In the genomic region with DNA sequence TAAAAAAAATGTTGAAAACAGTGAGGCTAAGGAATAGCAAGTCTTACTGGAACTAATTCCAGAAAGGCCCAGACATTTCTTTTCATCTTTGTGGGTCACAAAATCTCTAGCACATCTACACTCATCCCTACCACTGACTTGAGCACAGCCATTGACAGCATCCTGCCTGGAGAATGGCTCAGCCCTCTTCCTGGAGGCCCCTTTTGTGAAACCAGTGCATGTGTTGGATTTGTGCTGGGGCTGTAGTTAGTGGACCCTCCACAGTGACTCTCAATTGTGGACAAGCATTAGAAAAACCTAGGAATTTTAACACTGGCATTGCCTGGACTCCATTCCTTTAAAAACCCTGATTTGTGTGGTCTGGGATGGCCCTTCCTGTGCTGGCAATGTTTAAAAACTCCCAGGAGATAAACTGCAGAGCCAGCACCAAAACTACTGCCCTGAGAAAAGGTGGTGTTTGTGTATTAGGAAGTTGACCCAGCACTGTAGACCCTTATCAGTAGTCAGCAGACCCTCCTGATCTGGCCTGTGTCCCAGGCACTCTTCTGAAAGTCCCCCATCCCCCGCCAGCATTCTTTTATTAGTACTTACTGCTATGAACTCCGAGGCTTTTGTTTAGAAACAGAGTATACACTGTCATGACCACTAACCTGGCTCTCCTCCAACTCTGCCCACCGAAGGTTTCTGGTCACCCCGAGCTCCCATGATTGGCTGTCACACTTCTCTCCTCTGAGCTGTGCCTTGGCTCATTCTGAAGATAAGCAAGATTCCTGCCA, we compare ENCODE assay signal across 9 mouse cellular contexts. TPM values are rescaled to one million over a fixed set of nuclear protein-coding genes. Genes with fewer than 3 reads are reported as not detected.
A peak's percentile ranks its signal among the peaks of the same experiment; 100 is the strongest.
DNase-seq lines count a peak whose midpoint lies in the region; ATAC-seq and TF ChIP-seq lines count a peak whose summit lies in the region.
"Had no signal": no experiment of that assay in that cellular context is flagged by ENCODE, and none has a peak within 500 bp of the region (broad histone marks: within the 10 kb centered on the region; RNA-seq: fewer than 3 reads in every experiment).

No protein-coding gene starts in this region.

- H3K4me3 ChIP-seq in intestine, embryonic 14.5 days (ENCODE audit: low read depth, low read length), result no peak overlapping the region
- no peak overlapping the region for H3K4me3 ChIP-seq in intestine, postnatal 0 days (ENCODE audit: low read depth, low read length)
- H3K4me3 ChIP-seq in heart, embryonic 10.5 days, result no peak overlapping the region
- no peak overlapping the region for H3K4me3 ChIP-seq in midbrain, embryonic 13.5 days (replicated peaks)
- H3K4me3 ChIP-seq: myocyte had no signal

- peaks cover 10% of the 10 kb centered on the region; the same call in 1 of the 2 replicates for H3K4me1 ChIP-seq in intestine, embryonic 14.5 days (replicated peaks; ENCODE audit: control insufficient read depth, insufficient read depth, low read length)
- no peaks in the 10 kb centered on the region for H3K4me1 ChIP-seq in intestine, postnatal 0 days (replicated peaks; ENCODE audit: control insufficient read depth, insufficient read depth, low read length)
- peaks cover 36% of the 10 kb centered on the region for H3K4me1 ChIP-seq in heart, embryonic 10.5 days
- H3K4me1 ChIP-seq in midbrain, embryonic 13.5 days (replicated peaks), result peaks cover 5% of the 10 kb centered on the region; the same call in 1 of the 2 replicates

- H3K9ac ChIP-seq in intestine, embryonic 14.5 days (ENCODE audit: low read length), result no peak overlapping the region
- no peak overlapping the region for H3K9ac ChIP-seq in intestine, postnatal 0 days (ENCODE audit: low read depth, low read length)
- H3K9ac ChIP-seq in midbrain, embryonic 13.5 days (replicated peaks), result no peak overlapping the region

- 21% methylated on average over 4 of the region's 4 CpGs for WGBS in intestine, embryonic 14.5 days
- WGBS in intestine, postnatal 0 days, result 19% methylated on average over 4 of the region's 4 CpGs
- 5% methylated on average over 4 of the region's 4 CpGs for WGBS in heart, embryonic 10.5 days
- 59% methylated on average over 4 of the region's 4 CpGs for WGBS in midbrain, embryonic 13.5 days

- H3K27ac ChIP-seq in intestine, embryonic 14.5 days (ENCODE audit: low read depth), result 0 out of 2 replicates have a peak overlapping the region, but pooled peaks have one; percentile 27
- no peak overlapping the region for H3K27ac ChIP-seq in intestine, postnatal 0 days (ENCODE audit: low read depth, low read length)
- H3K27ac ChIP-seq in heart, embryonic 10.5 days, result peak overlapping the region; percentile 82
- H3K27ac ChIP-seq in midbrain, embryonic 13.5 days, result no peak overlapping the region

- H3K9me3 ChIP-seq in intestine, embryonic 14.5 days (ENCODE audit: control insufficient read depth, low read length), result no peaks in the 10 kb centered on the region
- no peaks in the 10 kb centered on the region for H3K9me3 ChIP-seq in intestine, postnatal 0 days (ENCODE audit: control insufficient read depth)
- H3K9me3 ChIP-seq in heart, embryonic 10.5 days, result no peaks in the 10 kb centered on the region
- H3K9me3 ChIP-seq in midbrain, embryonic 13.5 days, result no peaks in the 10 kb centered on the region

- no peak; the same call in 1 of the 2 replicates for ATAC-seq in intestine, embryonic 14.5 days (replicated peaks; ENCODE audit: low FRiP score, low TSS enrichment, low read depth)
- no peak for ATAC-seq in intestine, postnatal 0 days
- ATAC-seq in midbrain, embryonic 13.5 days, result peak; percentile 58; the same call in 1 of the 2 replicates

- no peaks in the 10 kb centered on the region for H3K36me3 ChIP-seq in intestine, embryonic 14.5 days (ENCODE audit: control insufficient read depth, insufficient read depth, low read length)
- H3K36me3 ChIP-seq in intestine, postnatal 0 days (ENCODE audit: control insufficient read depth, insufficient read depth), result no peaks in the 10 kb centered on the region
- no peaks in the 10 kb centered on the region for H3K36me3 ChIP-seq in heart, embryonic 10.5 days
- no peaks in the 10 kb centered on the region for H3K36me3 ChIP-seq in midbrain, embryonic 13.5 days

- no peak for DNase-seq in intestine, embryonic 14.5 days (ENCODE audit: low spot score)
- peak; percentile 94 for DNase-seq in heart, embryonic 10.5 days (ENCODE audit: low spot score)
- peak; percentile 24 for DNase-seq in kidney, postnatal 14 days
- DNase-seq in gastrocnemius, postnatal 25 days, result no peak
- no peak for DNase-seq in left cerebral cortex, adult 9 months (ENCODE audit: low spot score in 2 of 2)
- DNase-seq in spleen, postnatal 14 days (ENCODE audit: low spot score in 2 of 2), result no peak

- no peak for TF ChIP-seq CTCF in intestine, postnatal 0 days (IDR thresholded peaks at IDR 0.05; ENCODE audit: low read depth)

- no peaks in the 10 kb centered on the region for H3K27me3 ChIP-seq in intestine, embryonic 14.5 days (replicated peaks; ENCODE audit: control insufficient read depth, insufficient read depth, low read length)
- no peaks in the 10 kb centered on the region for H3K27me3 ChIP-seq in intestine, postnatal 0 days (replicated peaks; ENCODE audit: control insufficient read depth, insufficient read depth, low read length)
- no peaks in the 10 kb centered on the region for H3K27me3 ChIP-seq in heart, embryonic 10.5 days (ENCODE audit: insufficient read depth, poor library complexity, severe bottlenecking)
- H3K27me3 ChIP-seq in midbrain, embryonic 13.5 days, result no peaks in the 10 kb centered on the region

- no peak overlapping the region for H3K4me2 ChIP-seq in intestine, embryonic 14.5 days (ENCODE audit: low read length)
- no peak overlapping the region for H3K4me2 ChIP-seq in intestine, postnatal 0 days (replicated peaks; ENCODE audit: low read depth)
- H3K4me2 ChIP-seq in midbrain, embryonic 13.5 days (replicated peaks), result no peak overlapping the region

RNA-seq across cellular contexts. Expression of a gene that starts 15.7 kb away (rescaled TPM):
- polyA plus RNA-seq in intestine, embryonic 14.5 days (2014; fragmentation: Nextera tagmentation; extraction: Ambion mirVana), result 100 and 101 TPM in 2 replicates
- 41.3 and 41.4 TPM in 2 replicates for polyA plus RNA-seq in intestine, postnatal 0 days (2015; fragmentation: Nextera tagmentation; extraction: Ambion mirVana)
- polyA plus RNA-seq in heart, embryonic 10.5 days (2016; fragmentation: Nextera tagmentation; extraction: Ambion mirVana), result 124 and 146 TPM in 2 replicates
- polyA plus RNA-seq in midbrain, embryonic 13.5 days (2015; fragmentation: Nextera tagmentation; extraction: Ambion mirVana), result 29.5 and 32.0 TPM in 2 replicates
- 10 to 100 TPM; 21.8 to 22.1 TPM for total RNA-seq in gastrocnemius, postnatal 25 days (2021)

Comparison
In these comparisons a context has a peak if more than half of its experiments do, and no peak if none do; other contexts are left out.
1. H3K27ac ChIP-seq: peak in intestine, embryonic 14.5 days (single experiment) and heart, embryonic 10.5 days (single experiment); none in intestine, postnatal 0 days (single experiment) and midbrain, embryonic 13.5 days (single experiment).
2. DNase-seq: peak in heart, embryonic 10.5 days (single experiment) and kidney, postnatal 14 days (single experiment); none in intestine, embryonic 14.5 days (single experiment), gastrocnemius, postnatal 25 days (single experiment), left cerebral cortex, adult 9 months (0 of 2) and spleen, postnatal 14 days (0 of 2).